Mouse (Mus musculus): Measurements from ENCODE around the gene Fam136a. TPM values are rescaled to one million over a fixed set of nuclear protein-coding genes. Genes with fewer than 3 reads are reported as not detected.

The Fam136a gene
- polyA plus RNA-seq, 1 experiment: 13.4 TPM

DNA sequence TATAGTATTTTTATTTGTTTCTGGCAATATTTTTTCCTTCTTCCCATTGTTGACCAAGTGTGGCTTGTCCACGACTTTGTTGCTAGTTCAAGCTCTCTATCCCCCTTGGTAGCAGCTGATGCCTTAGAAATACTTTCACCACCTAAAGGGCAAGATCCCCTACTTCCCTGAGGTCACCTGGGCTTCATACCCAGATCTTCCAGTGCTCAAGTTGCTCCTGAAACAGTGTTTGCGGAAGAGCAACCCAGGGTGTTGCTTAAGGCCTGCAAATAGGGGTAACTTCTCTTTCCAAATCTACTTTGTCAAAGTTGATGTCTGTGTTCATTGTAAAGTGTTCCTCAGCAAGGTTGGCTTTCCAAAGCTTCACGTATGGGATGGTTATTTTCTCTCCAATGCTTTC, 53.8 kb downstream of the Fam136a start:
- no peaks in the 10 kb centered on the region for H3K4me1 ChIP-seq (ENCODE audit: control insufficient read depth, insufficient read depth, low read length)

More for the DNA sequence above, 53.8 kb downstream of the Fam136a start:
- TF ChIP-seq CTCF (IDR thresholded peaks at IDR 0.05; ENCODE audit: control insufficient read depth, insufficient read depth, insufficient replicate concordance, low read depth, low read length): no peak
- no peak for TF ChIP-seq POLR2A (IDR thresholded peaks at IDR 0.05; ENCODE audit: control insufficient read depth, low read depth, low read length)
- Histone ChIP-seq H3K27ac (ENCODE audit: control insufficient read depth, insufficient read depth, low read depth, low read length) (no peak overlapping the region), H3K36me3 (ENCODE audit: control insufficient read depth, insufficient read depth, low read length) (peaks cover 5% of the 10 kb centered on the region), H3K27me3 (ENCODE audit: control insufficient read depth, insufficient read depth, low read length) (no peaks in the 10 kb centered on the region), H3K4me3 (ENCODE audit: control insufficient read depth, low read depth, low read length) (no peak overlapping the region)

Other genes with a start within 250 kb of the Fam136a start
- 2.1 and 2.7 TPM in 2 replicates for gene Tgfa, start 170.4 kb upstream of the Fam136a start, polyA plus RNA-seq (2012; rRNA removed)
- 68.3 and 87.3 TPM in 2 replicates for gene Snrpg, start 5.7 kb downstream of the Fam136a start, polyA plus RNA-seq (2012; rRNA removed)
- 4.8 and 5.0 TPM in 2 replicates for gene Pcyox1, start 31.5 kb downstream of the Fam136a start, polyA plus RNA-seq (2012; rRNA removed)
- gene Tia1, start 38.6 kb downstream of the Fam136a start, polyA plus RNA-seq (2012; rRNA removed): 9.0 and 9.7 TPM in 2 replicates
- 2.8 and 3.1 TPM in 2 replicates for gene Gm44790, start 61.0 kb downstream of the Fam136a start, polyA plus RNA-seq (2012; rRNA removed)
- 77.1 and 82.3 TPM in 2 replicates for gene C87436, start 72.7 kb downstream of the Fam136a start, polyA plus RNA-seq (2012; rRNA removed)
- 91.6 and 99.3 TPM in 2 replicates for gene Pcbp1, start 160.7 kb downstream of the Fam136a start, polyA plus RNA-seq (2012; rRNA removed)

Measured in testis, adult 2 months (tissue).